Mouse (Mus musculus) small intestine, adult 2 months (tissue): ENCODE measurements at regions not wholly inside any gene's neighbourhood (a gene's known extent, or its start where the extent isn't known, plus 50 kb on each side); places are given as distances from the start of the nearest gene placed in this dataset.

Source experiments
- CTCF ChIP-seq: fragments of 200-500 bp; IDR thresholded peaks from 2 replicates; pipeline ENCODE4 v1.5.1; 2012; ENCODE audit warnings: low read depth, mild to moderate bottlenecking, control low read depth, inconsistent platforms, low read length, moderate library complexity, mixed read lengths; ENCODE audit not compliant: insufficient replicate concordance, insufficient read length; ENCODE audit errors: extremely low read depth
- POLR2A ChIP-seq: fragments of 200-500 bp; IDR thresholded peaks from 2 replicates; pipeline ENCODE4 v1.6.1; 2012; ENCODE audit warnings: low read depth, mild to moderate bottlenecking, control low read depth, inconsistent platforms, low read length, moderate library complexity

DNA sequence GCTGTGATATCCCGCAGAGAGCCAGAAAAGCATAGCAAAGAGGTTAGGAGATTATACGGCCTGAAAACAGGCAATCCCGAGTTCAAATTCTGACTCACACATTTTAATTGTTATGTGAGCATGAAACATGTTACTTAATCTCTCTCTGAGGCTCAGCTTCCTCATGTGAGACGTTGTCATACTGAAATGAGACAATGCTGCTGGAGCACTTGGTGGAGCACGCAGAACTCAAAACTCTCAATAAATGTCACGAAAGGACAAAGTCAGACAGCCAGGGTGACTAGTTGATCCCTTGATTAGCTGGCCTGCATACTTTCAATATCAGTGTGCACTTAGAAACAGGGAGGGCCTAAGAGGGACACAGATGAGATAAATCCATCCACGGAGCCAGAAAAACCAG is 337.0 kb downstream of the Tns1 start:
- no peak for TF ChIP-seq POLR2A
- no peak for TF ChIP-seq CTCF
